Mouse (Mus musculus): ENCODE measurements at regions not wholly inside any gene's neighbourhood (a gene's known extent, or its start where the extent isn't known, plus 50 kb on each side); places are given as distances from the start of the nearest gene placed in this dataset.

DNA sequence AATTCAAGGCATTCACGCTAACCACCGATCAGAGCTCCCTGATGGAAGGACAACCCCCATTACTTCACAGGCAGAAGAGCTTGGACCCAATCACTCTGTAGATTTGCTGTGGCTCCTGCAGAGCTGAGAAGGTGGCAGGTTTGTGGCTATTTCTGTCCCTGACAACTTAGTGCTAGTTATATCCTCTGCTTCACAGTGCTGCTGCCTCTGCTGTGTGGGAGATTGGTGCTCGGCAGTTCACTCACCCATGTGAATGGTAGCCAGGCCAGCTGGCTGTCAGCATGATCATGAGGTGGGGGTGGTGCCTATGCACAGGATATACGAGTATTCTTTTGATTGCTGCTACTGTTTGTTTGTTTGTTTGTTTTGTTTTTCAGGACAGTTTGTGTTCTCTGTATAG, 113.9 kb downstream of the Gm10131 start:
- no peak for DNase-seq (ENCODE audit: low spot score)

- DNase-seq (ENCODE audit: low spot score): no peak
Measured at GRCm38 (mm10) chr8:33992946-33993345, 118.6 kb downstream of the Gm10131 start.

DNA sequence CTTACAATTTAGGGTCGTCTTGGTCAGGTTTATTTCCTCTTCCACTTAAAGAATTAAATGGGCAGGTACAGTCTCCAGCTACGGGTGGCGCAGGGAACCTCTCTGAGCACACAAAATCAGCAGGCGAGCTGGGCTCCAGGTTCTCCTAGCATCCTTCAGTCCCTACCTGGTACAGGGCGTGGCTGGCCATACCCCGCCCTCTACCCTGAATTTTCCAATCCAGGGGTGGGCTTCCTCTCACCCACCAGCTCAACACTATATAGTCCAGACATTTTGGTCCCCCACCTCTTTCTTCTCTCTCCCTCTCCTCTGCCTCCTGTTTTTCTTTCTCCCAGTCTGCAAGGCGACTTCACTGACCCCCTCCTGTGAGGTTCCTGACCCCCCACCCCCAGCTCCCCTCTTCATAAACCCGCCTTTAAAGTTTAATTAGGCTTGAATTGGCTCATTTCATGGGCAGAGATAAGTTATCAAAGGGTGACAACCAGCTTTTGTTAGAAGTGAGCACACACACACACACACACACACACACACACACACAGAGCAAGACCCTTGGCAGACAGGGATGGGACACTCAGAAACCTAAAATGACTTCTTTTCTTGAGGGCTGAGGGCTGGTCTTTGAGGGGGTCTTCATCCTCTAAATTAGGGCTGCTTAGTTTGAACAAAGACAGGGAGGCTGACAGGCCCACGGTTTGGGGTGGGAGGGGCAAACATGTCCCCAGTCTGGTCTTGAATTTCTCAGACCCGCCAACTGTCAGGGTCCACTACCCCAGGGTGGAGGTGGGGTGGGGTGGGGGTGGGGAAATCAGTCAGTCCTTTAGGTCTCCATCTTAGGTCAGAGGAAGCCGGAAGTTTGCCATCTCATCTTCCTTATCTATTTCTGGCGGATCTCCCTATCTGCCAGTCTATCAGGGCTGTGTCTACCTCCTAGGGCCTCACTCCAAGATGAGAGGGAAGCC, 119.3 kb downstream of the Gm10131 start:
- no peak for DNase-seq (ENCODE audit: low spot score)

DNA sequence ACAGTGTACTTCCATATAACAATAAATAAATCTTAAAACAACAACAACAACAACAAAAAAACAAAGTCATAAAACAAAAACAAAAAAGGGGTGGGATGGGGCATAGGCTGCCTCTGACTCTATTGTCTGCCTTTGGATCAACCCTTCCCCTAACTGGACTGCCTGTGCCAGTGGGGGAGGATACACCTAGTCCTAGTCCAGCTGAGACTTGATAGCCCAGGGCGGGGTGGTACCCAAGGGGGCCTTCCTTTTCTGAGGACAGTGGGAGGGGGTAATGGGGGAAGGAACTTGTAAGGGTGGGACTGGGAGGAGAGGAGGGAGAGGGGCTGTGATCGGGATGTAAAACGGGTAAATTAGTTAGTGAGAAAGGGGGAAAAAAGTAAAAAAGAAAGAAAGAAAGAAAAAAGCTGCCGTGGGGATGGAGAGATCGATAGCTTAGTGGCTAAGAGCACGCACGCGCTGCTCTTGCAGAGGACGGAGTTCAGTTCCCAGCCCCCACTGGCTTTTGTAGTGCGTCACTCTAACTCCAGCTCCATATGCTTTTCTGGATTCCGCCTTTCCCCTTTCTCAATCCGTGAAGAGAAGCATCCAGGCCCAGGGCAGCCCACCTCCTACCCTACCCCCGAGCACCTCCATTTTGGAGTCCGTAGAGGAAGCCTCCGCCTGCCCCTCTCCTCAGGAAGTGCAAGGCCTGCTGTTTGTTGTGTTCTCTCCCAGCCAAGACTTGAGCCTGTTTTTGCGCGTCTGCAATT, 120.2 kb downstream of the Gm10131 start:
- no peak for DNase-seq (ENCODE audit: low spot score)

- DNase-seq (ENCODE audit: low spot score): no peak
Measured at GRCm38 (mm10) chr8:33990039-33990438, 121.5 kb downstream of the Gm10131 start.

- no peak for DNase-seq (ENCODE audit: low spot score)
Measured at GRCm38 (mm10) chr8:33987755-33988104, 123.8 kb downstream of the Gm10131 start.

GRCm38 (mm10) chr8:33987091-33987754, 124.3 kb downstream of the Gm10131 start:
- no peak for DNase-seq (ENCODE audit: low spot score)

DNA sequence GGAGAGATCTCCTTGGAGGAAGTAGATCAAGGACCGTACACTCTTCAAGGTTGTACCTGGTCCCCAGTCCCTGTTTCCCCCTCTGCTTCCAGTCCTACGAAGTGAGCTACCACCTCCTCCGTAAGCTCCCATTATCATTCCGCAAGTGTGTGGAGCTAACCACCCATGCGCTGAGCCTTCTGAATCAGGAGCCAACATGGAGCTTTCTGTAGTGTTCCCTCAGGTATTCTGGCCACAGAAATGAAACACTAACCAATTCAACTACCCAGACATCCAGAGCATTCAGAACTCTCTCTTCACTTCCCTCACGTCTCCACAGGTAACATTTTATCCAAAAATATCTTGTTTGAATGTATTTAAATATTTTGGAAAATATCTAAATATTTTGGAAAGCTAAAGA, 124.9 kb downstream of the Gm10131 start:
- no peak for DNase-seq (ENCODE audit: low spot score)

DNA sequence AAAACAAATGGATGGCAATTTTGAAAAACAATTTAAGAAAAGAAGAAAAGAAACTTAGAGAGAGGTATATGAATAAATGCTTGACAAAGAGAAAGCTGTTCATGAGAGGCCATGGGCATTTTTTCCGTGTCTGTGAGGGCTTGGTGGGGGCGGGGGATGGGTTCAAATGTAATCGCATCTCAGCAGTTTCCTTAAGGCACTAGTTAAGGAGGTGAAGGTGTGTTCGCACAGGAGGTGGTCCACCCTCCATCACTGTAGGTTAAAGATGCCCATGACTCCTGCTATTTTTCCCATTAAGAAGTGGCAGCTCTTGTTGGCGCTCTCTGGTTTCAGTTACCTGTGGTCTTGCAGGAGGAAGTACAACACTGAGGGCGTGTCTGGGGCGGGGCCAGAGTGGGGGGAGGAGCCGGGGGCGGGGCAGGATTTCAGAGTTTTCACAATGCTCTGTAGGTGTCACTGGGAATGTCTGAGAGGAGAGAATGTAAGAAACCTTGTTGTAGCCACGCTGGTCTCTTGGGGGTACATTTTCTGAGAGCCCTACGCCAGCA, 126.0 kb downstream of the Gm10131 start:
- DNase-seq (ENCODE audit: low spot score): no peak

- peak; percentile 39 for DNase-seq (ENCODE audit: low spot score)
Measured at GRCm38 (mm10) chr8:33981629-33982028, 129.9 kb downstream of the Gm10131 start.

GRCm38 (mm10) chr8:33980999-33981398, 130.5 kb downstream of the Gm10131 start:
- DNase-seq (ENCODE audit: low spot score): no peak
